Mouse (Mus musculus): ENCODE data around the gene Ccdc42. TPM values are rescaled to one million over a fixed set of nuclear protein-coding genes. Genes with fewer than 3 reads are reported as not detected.
A peak's percentile ranks its signal among the peaks of the same experiment; 100 is the strongest.

The Ccdc42 gene
- polyA plus RNA-seq, 1 experiment from 2014 or later: 3.5 TPM

DNA sequence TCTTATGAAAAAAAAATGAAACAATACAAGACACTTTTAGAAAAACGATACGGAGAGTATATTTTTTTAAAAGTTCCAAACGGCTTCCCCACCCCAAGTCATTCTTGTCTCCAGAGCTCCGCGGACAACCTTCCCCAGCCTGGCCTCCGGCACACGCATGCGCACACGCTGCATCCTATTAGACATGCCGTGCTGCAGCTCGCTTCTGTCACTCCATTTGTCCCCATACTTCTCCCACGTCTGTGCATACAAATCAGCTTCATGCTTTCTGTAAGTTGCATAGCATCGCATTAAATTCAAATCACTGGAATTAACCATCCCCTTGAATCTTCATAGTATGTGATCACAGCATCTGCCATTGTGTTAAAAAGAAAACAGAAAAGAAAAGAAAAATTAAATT is 3.6 kb upstream of the Ccdc42 start:
- Histone ChIP-seq H3K27me3 (ENCODE audit: insufficient read depth, low read length) (no peaks in the 10 kb centered on the region), H3K9me3 (ENCODE audit: low read length) (no peaks in the 10 kb centered on the region), H3K4me3 (ENCODE audit: low read length) (no peak overlapping the region), H3K27ac (ENCODE audit: low read length) (no peak overlapping the region), H3K4me2 (replicated peaks; ENCODE audit: low read depth, low read length) (no peak overlapping the region), H3K4me1 (ENCODE audit: insufficient read depth, low read length) (no peaks in the 10 kb centered on the region), H3K9ac (replicated peaks; ENCODE audit: low read length) (no peak overlapping the region), H3K36me3 (ENCODE audit: insufficient read depth, low read length) (no peaks in the 10 kb centered on the region)
- ATAC-seq (ENCODE audit: low FRiP score, low TSS enrichment): no peak
- 81% methylated on average over 13 of the region's 13 CpGs for WGBS

DNA sequence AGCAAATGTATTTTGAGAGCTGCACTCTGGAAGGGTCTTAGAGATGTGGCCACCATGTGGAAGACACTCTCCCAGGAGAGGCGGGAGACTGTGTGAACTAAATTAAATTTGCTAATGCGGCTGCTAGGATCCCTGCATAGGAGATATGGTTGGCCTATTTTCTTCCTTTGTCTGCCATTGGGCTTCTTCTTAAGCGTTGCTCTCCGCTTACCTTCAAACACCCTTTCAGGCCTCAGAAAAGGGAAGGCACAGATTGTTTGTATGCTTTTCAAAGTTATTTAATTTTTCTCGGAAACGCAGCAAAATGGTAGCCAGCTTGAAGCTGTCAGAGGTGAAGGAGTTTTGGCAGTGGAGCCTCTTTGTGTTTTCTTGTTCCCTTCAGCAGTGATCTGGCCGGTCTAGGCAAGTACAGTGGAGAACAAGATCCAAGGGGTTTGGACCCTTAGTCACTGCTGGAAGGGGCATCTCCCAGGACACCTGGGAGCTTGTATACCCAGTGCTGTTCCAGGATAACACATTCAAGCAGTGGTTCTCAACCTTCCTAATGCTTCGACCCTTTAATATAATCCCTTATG is 2.8 kb upstream of the Ccdc42 start:
- H3K27me3 ChIP-seq (ENCODE audit: insufficient read depth, low read length): no peaks in the 10 kb centered on the region
- no peak overlapping the region for H3K27ac ChIP-seq (ENCODE audit: low read length)
- no peaks in the 10 kb centered on the region for H3K9me3 ChIP-seq (ENCODE audit: low read length)
- no peak overlapping the region for H3K9ac ChIP-seq (replicated peaks; ENCODE audit: low read length)
- no peaks in the 10 kb centered on the region for H3K36me3 ChIP-seq (ENCODE audit: insufficient read depth, low read length)
- H3K4me2 ChIP-seq (replicated peaks; ENCODE audit: low read depth, low read length): no peak overlapping the region
- 69% methylated on average over 8 of the region's 8 CpGs for WGBS
- ATAC-seq (ENCODE audit: low FRiP score, low TSS enrichment): no peak
- peaks cover under 1% of the 10 kb centered on the region; the same call in 1 of the 2 replicates for H3K4me1 ChIP-seq (ENCODE audit: insufficient read depth, low read length)
- no peak overlapping the region for H3K4me3 ChIP-seq (ENCODE audit: low read length)

DNA sequence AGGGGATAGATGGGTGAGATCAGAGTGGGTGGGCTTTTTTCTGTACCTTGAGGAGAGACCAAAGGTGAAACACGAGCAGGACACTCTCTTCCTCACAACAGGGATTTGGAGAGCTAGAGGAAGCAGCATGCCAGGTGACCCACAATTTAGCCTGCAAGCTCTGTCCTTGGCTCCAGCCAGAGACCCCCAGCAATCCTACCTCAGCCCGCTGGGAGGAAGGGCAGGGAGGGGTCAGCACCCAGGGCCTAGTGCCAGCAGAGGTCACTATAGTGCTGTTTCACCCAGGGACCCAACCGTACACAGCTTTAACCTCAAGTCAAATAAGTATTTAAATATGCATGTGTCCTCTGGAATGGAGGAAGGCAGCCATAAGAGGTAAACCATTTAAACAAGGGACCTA is 931 bp upstream of the Ccdc42 start:
- 0 out of 2 replicates have a peak, but pooled peaks have one; percentile 58 for ATAC-seq (ENCODE audit: low FRiP score, low TSS enrichment)

DNA sequence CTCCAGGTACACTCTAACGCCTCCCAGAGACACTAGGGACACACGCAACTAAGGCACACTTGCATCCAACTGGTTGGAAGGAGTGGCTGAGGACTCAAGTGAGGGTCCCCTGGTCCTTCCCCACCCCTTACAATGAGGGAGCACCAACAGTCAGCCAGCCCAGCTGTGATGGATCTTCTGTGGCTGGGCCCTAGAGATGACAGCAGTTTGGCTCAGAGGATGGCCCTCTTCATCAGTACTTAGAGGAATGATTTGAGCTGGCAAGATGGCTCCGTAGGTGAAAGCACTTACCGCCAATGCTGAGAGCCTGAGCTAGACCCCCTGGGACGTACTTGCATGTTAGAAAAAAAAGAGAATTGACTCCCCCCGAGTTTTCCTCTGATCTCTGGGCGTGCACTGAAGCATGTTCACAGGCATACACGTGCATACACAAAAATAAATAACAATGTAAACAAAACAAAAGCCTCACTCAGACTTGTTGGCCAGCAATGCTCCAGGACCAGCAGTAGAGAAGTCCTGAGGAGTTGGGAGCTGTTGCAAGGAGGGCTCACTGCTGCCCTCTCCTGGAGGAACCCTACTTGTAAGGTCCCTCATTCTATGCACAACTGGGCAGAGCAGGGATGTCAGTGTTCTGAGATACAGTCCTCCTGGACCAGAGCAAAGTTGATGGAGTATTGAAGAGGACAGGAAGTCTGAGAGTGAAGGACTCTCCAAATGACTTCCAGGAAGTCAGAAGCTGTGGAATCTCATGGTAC is 2.4 kb downstream of the Ccdc42 start:
- Histone ChIP-seq H3K27ac (ENCODE audit: low read length) (no peak overlapping the region), H3K36me3 (ENCODE audit: insufficient read depth, low read length) (no peaks in the 10 kb centered on the region), H3K4me3 (ENCODE audit: low read length) (no peak overlapping the region), H3K4me2 (replicated peaks; ENCODE audit: low read depth, low read length) (no peak overlapping the region), H3K4me1 (ENCODE audit: insufficient read depth, low read length) (peaks cover 37% of the 10 kb centered on the region), H3K27me3 (ENCODE audit: insufficient read depth, low read length) (no peaks in the 10 kb centered on the region), H3K9ac (replicated peaks; ENCODE audit: low read length) (no peak overlapping the region), H3K9me3 (ENCODE audit: low read length) (no peaks in the 10 kb centered on the region)
- peak; percentile 44; the same call in 1 of the 2 replicates for ATAC-seq (ENCODE audit: low FRiP score, low TSS enrichment)
- WGBS: 67% methylated on average over 8 of the region's 8 CpGs

More for the DNA sequence above, 931 bp upstream of the Ccdc42 start:
- Histone ChIP-seq H3K27me3 (ENCODE audit: insufficient read depth, low read length) (no peaks in the 10 kb centered on the region), H3K4me1 (ENCODE audit: insufficient read depth, low read length) (peaks cover 15% of the 10 kb centered on the region), H3K9ac (replicated peaks; ENCODE audit: low read length) (no peak overlapping the region), H3K27ac (ENCODE audit: low read length) (no peak overlapping the region), H3K4me3 (ENCODE audit: low read length) (no peak overlapping the region), H3K9me3 (ENCODE audit: low read length) (no peaks in the 10 kb centered on the region), H3K36me3 (ENCODE audit: insufficient read depth, low read length) (no peaks in the 10 kb centered on the region), H3K4me2 (replicated peaks; ENCODE audit: low read depth, low read length) (no peak overlapping the region)
- 17% methylated on average over 3 of the region's 3 CpGs for WGBS

DNA sequence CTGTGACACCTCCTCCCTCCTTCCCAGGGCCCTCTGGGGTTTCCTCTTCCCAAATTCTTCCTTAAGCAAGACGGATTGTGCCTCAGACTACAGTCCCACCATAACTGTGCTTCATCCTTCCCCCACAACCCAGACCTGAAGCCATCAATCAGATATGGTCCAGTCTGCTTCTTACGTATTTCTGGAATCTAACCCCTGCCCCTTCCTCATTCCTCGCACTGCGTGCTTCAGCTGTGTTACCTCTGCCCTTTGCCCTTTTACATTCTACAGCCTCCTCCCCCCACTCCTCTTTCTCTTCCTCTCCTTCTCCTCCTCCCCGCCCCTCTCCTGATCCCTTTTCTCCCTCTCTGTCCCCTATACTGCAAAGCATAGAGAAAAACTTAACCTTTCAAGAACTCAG is 4.9 kb downstream of the Ccdc42 start:
- Histone ChIP-seq H3K36me3 (ENCODE audit: insufficient read depth, low read length) (no peaks in the 10 kb centered on the region), H3K4me1 (ENCODE audit: insufficient read depth, low read length) (peaks cover 37% of the 10 kb centered on the region), H3K27me3 (ENCODE audit: insufficient read depth, low read length) (no peaks in the 10 kb centered on the region), H3K9ac (replicated peaks; ENCODE audit: low read length) (no peak overlapping the region), H3K4me3 (ENCODE audit: low read length) (no peak overlapping the region), H3K9me3 (ENCODE audit: low read length) (no peaks in the 10 kb centered on the region), H3K4me2 (replicated peaks; ENCODE audit: low read depth, low read length) (0 out of 2 replicates have a peak overlapping the region, but pooled peaks have one; percentile 10), H3K27ac (ENCODE audit: low read length) (peak overlapping the region; percentile 73)
- peak; percentile 68; the same call in 1 of the 2 replicates for ATAC-seq (ENCODE audit: low FRiP score, low TSS enrichment)
- 21% methylated on average over 5 of the region's 5 CpGs for WGBS

DNA sequence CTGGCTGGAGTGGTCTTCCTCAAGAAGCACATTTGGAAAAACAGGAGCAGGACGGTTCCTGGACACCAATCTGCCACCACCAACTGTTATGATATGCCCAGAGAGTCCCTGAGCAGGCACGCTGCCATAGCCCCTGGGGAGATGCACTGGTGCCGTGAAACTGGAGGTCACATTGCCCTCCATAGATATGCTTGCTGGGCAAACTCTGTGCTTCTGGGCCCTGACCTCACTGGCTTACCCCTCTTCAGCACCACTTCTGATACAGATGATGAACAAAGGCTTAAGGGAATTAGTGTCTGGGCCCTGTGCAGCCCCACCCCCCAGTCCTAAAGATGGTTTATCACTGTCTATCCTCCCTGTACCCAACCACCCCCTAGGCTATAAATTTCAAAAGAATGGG is 6.4 kb downstream of the Ccdc42 start:
- Histone ChIP-seq H3K4me2 (replicated peaks; ENCODE audit: low read depth, low read length) (no peak overlapping the region), H3K4me1 (ENCODE audit: insufficient read depth, low read length) (peaks cover 43% of the 10 kb centered on the region), H3K27me3 (ENCODE audit: insufficient read depth, low read length) (no peaks in the 10 kb centered on the region), H3K9ac (replicated peaks; ENCODE audit: low read length) (no peak overlapping the region), H3K27ac (ENCODE audit: low read length) (no peak overlapping the region), H3K9me3 (ENCODE audit: low read length) (no peaks in the 10 kb centered on the region), H3K36me3 (ENCODE audit: insufficient read depth, low read length) (no peaks in the 10 kb centered on the region), H3K4me3 (ENCODE audit: low read length) (no peak overlapping the region)
- WGBS: 58% methylated on average over 3 of the region's 3 CpGs
- no peak for ATAC-seq (ENCODE audit: low FRiP score, low TSS enrichment)

DNA sequence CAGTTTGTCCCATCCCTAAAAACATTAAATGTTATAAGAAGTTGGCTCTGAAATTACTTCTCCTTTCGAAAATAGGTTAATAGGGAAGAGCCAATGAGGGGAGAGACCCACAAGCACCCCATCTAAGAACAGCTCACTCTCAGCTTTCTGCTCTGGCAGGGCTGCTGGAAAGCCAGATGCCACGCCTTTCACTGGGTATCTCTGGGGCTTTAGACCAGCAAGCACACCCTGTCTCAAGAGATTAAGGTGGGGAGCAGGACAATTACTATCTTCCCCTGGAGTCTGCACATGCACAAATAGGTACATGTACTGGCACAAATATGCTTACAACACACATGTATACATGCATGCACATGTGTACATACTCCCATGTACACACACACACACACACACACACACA is 11.1 kb downstream of the Ccdc42 start:
- peaks cover 46% of the 10 kb centered on the region for H3K4me1 ChIP-seq (ENCODE audit: insufficient read depth, low read length)
- no peak overlapping the region for H3K9ac ChIP-seq (replicated peaks; ENCODE audit: low read length)
- no peak overlapping the region for H3K27ac ChIP-seq (ENCODE audit: low read length)
- H3K27me3 ChIP-seq (ENCODE audit: insufficient read depth, low read length): no peaks in the 10 kb centered on the region
- H3K4me2 ChIP-seq (replicated peaks; ENCODE audit: low read depth, low read length): no peak overlapping the region
- no peaks in the 10 kb centered on the region for H3K9me3 ChIP-seq (ENCODE audit: low read length)
- no peaks in the 10 kb centered on the region for H3K36me3 ChIP-seq (ENCODE audit: insufficient read depth, low read length)
- WGBS: 92% methylated on average over 2 of the region's 2 CpGs
- no peak for ATAC-seq (ENCODE audit: low FRiP score, low TSS enrichment)
- H3K4me3 ChIP-seq (ENCODE audit: low read length): no peak overlapping the region

DNA sequence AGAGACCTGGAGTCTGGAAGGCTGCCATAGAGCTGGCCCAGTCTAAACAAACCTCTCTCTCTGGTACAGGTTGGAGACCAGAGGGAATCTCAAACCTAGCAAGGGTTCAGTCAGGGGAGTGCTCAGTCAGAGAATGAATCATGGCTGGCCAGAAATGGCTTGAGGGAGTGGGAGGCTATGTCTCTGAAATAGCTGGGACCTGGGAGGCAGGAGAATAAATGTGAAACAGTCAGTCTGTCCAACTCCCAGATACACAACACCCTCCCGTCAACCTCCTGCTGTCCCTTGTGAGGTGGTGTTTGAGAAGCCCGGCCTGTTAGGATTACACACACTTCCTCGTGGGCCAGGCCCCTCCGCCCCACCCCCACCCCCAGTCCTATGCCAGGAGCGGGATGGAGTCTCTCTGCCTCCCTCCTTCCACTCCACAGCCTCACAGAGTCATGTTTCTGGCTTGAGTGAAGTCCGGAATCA is 13.8 kb downstream of the Ccdc42 start:
- ATAC-seq (ENCODE audit: low FRiP score, low TSS enrichment): peak; percentile 73
- no peaks in the 10 kb centered on the region for H3K27me3 ChIP-seq (ENCODE audit: insufficient read depth, low read length)
- H3K36me3 ChIP-seq (ENCODE audit: insufficient read depth, low read length): no peaks in the 10 kb centered on the region
- 5% methylated on average over 6 of the region's 6 CpGs for WGBS
- H3K9ac ChIP-seq (replicated peaks; ENCODE audit: low read length): no peak overlapping the region; the same call in 1 of the 2 replicates
- no peaks in the 10 kb centered on the region for H3K9me3 ChIP-seq (ENCODE audit: low read length)
- H3K27ac ChIP-seq (ENCODE audit: low read length): peak overlapping the region; percentile 95
- no peak overlapping the region for H3K4me2 ChIP-seq (replicated peaks; ENCODE audit: low read depth, low read length)
- no peak overlapping the region for H3K4me3 ChIP-seq (ENCODE audit: low read length)
- peaks cover 41% of the 10 kb centered on the region for H3K4me1 ChIP-seq (ENCODE audit: insufficient read depth, low read length)

DNA sequence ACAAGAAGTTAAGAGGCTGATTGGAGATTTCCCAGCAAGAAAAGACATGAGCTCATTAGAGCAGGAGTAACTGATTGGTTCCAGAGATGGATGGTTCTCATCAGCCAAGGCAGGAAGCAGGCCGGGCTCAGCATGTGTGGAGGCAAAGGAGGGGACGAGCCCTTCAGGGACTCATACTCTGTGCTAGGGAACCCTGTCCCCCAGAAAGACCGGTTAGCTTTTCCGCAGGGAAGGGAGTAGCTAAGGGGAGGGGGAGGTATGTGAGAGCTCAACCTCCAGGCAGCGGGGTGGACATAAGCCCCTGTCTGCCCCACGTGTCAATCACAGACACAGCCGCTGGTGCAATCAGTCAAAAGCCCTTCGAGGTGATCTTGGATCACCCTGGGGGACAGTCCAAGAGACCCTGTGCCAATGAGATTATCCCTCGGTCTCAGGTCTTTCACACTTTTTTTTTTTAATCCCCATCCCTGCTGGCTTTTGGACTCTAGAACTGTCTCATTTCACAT is 14.7 kb downstream of the Ccdc42 start:
- H3K4me3 ChIP-seq (ENCODE audit: low read length): no peak overlapping the region
- H3K27me3 ChIP-seq (ENCODE audit: insufficient read depth, low read length): no peaks in the 10 kb centered on the region
- H3K9ac ChIP-seq (replicated peaks; ENCODE audit: low read length): no peak overlapping the region
- H3K36me3 ChIP-seq (ENCODE audit: insufficient read depth, low read length): no peaks in the 10 kb centered on the region
- H3K4me2 ChIP-seq (replicated peaks; ENCODE audit: low read depth, low read length): no peak overlapping the region
- ATAC-seq (ENCODE audit: low FRiP score, low TSS enrichment): peak; percentile 52; the same call in 1 of the 2 replicates
- 17% methylated on average over 9 of the region's 9 CpGs for WGBS
- no peaks in the 10 kb centered on the region for H3K9me3 ChIP-seq (ENCODE audit: low read length)
- H3K4me1 ChIP-seq (ENCODE audit: insufficient read depth, low read length): peaks cover 41% of the 10 kb centered on the region
- peak overlapping the region; percentile 95 for H3K27ac ChIP-seq (ENCODE audit: low read length)
